Mouse (Mus musculus) forebrain, postnatal 0 days (tissue): ENCODE data around the gene Ankrd66. TPM values are rescaled to one million over a fixed set of nuclear protein-coding genes. Genes with fewer than 3 reads are reported as not detected.
A peak's percentile ranks its signal among the peaks of the same experiment; 100 is the strongest.

Experiments used
- ATAC-seq: fragments of 200-750 bp; cut with Nextera tagmentation; 2 replicates; pipeline ENCODE4 v1.8.0; 2017; ENCODE audit warnings: mild to moderate bottlenecking, moderate library complexity
- DNase-seq: peaks from one replicate; pipeline ENCODE4 v3.0.0-alpha.2; 2015
- H3K27ac ChIP-seq: fragments of 300-500 bp; sonication (generic); 2 replicates; pipeline ENCODE4 v1.5.1; 2014; ENCODE audit warnings: low read depth, mild to moderate bottlenecking, antibody characterized with exemption, low read length, moderate library complexity, mixed read lengths
- H3K27me3 ChIP-seq: fragments of 300-500 bp; sonication (generic); 2 replicates; pipeline ENCODE4 v1.6.1; 2014; ENCODE audit warnings: mild to moderate bottlenecking, low read length, mixed read lengths; ENCODE audit not compliant: insufficient read depth
- H3K36me3 ChIP-seq: fragments of 300-500 bp; sonication (generic); 2 replicates; pipeline ENCODE4 v1.6.1; 2014; ENCODE audit warnings: mild to moderate bottlenecking, moderate library complexity; ENCODE audit not compliant: insufficient read depth
- H3K4me1 ChIP-seq: fragments of 300-500 bp; sonication (generic); 2 replicates; pipeline ENCODE4 v1.6.1; 2014; ENCODE audit warnings: antibody characterized with exemption; ENCODE audit not compliant: insufficient read depth
- H3K4me2 ChIP-seq: fragments of 300-500 bp; sonication (generic); 2 replicates; pipeline ENCODE4 v1.6.1; 2014; ENCODE audit warnings: low read depth, mild to moderate bottlenecking, moderate library complexity
- H3K4me3 ChIP-seq: fragments of 300-500 bp; sonication (generic); 2 replicates; pipeline ENCODE4 v1.5.1; 2014; ENCODE audit warnings: low read depth, low read length, mixed read lengths
- H3K9ac ChIP-seq: fragments of 300-500 bp; sonication (generic); 2 replicates; pipeline ENCODE4 v1.6.1; 2014; ENCODE audit warnings: mild to moderate bottlenecking
- H3K9me3 ChIP-seq: fragments of 300-500 bp; sonication (generic); 2 replicates; pipeline ENCODE4 v1.6.1; 2016; ENCODE audit warnings: low read length
- CTCF ChIP-seq: sonication (generic); IDR thresholded peaks from 2 replicates; pipeline ENCODE4 v1.5.1; 2016; ENCODE audit warnings: antibody characterized with exemption, control low read depth, low read depth
- WGBS: fragments of 180-500 bp; shearing (Covaris S2); extraction: QIAGEN DNeasy Blood & Tissue Kit; methylation state at CpG from one replicate; pipeline ENCODE4 v1.1.7; 2014; 5-methylcytosine and 5-hydroxymethylcytosine counted together
- polyA plus RNA-seq: library from polyadenylated mRNA; unstranded; fragments of >200 nt; fragmentation: Nextera tagmentation; extraction: Ambion mirVana; gene quantifications from 2 replicates; pipeline ENCODE4 v1.2.1, GENCODE M21; 2015
- total RNA-seq: library from RNA; depleted of rRNA; stranded (reverse); fragments of >200 nt; gene quantifications from 2 replicates; pipeline ENCODE4 v1.2.3, GENCODE M21; 2014

The Ankrd66 gene
- total and polyA plus RNA-seq, 2 experiments from 2014 or later, result 1.2 TPM; not detected in 1

- Histone ChIP-seq H3K4me2 (peak overlapping the region; percentile 29), H3K36me3 (no peaks in the 10 kb centered on the region), H3K9ac (no peak overlapping the region), H3K4me3 (no peak overlapping the region), H3K4me1 (0 out of 2 replicates have a peak, but pooled peaks cover 2% of the 10 kb centered on the region), H3K9me3 (no peaks in the 10 kb centered on the region), H3K27ac (peak overlapping the region; percentile 35; the same call in 1 of the 2 replicates), H3K27me3 (no peaks in the 10 kb centered on the region)
- ATAC-seq, result peak; percentile 90
- peak; percentile 34; the same call in 1 of the 2 replicates for TF ChIP-seq CTCF
- WGBS, result 8% methylated on average over 23 of the region's 23 CpGs
- peak; percentile 66 for DNase-seq
Observed at GRCm38 (mm10) chr17:43534362-43535222, 8.8 kb downstream of the Ankrd66 start.

GRCm38 (mm10) chr17:43531192-43531591 lies 12.2 kb downstream of the Ankrd66 start:
- Histone ChIP-seq H3K36me3 (no peaks in the 10 kb centered on the region), H3K9ac (no peak overlapping the region), H3K9me3 (no peaks in the 10 kb centered on the region), H3K4me2 (no peak overlapping the region), H3K27me3 (no peaks in the 10 kb centered on the region), H3K4me3 (no peak overlapping the region), H3K27ac (no peak overlapping the region), H3K4me1 (0 out of 2 replicates have a peak, but pooled peaks cover 2% of the 10 kb centered on the region)
- 93% methylated on average over 4 of the region's 4 CpGs for WGBS
- DNase-seq, result no peak
- no peak for TF ChIP-seq CTCF
- no peak for ATAC-seq

- no peak for ATAC-seq
- DNase-seq, result peak; percentile 43
- Histone ChIP-seq H3K27me3 (no peaks in the 10 kb centered on the region), H3K9me3 (no peaks in the 10 kb centered on the region), H3K9ac (no peak overlapping the region), H3K4me1 (0 out of 2 replicates have a peak, but pooled peaks cover 2% of the 10 kb centered on the region), H3K36me3 (no peaks in the 10 kb centered on the region), H3K27ac (no peak overlapping the region), H3K4me3 (no peak overlapping the region), H3K4me2 (no peak overlapping the region)
- no peak for TF ChIP-seq CTCF
- 67% methylated on average over 2 of the region's 2 CpGs for WGBS
Observed at GRCm38 (mm10) chr17:43530507-43530906, 12.9 kb downstream of the Ankrd66 start.

- Histone ChIP-seq H3K4me2 (no peak overlapping the region), H3K9me3 (no peaks in the 10 kb centered on the region), H3K4me3 (no peak overlapping the region), H3K4me1 (no peaks in the 10 kb centered on the region), H3K27me3 (no peaks in the 10 kb centered on the region), H3K27ac (no peak overlapping the region), H3K36me3 (no peaks in the 10 kb centered on the region), H3K9ac (no peak overlapping the region)
- no peak for DNase-seq
- no peak for TF ChIP-seq CTCF
- no peak for ATAC-seq
- 89% methylated on average over 3 of the region's 3 CpGs for WGBS
Observed at GRCm38 (mm10) chr17:43520166-43520565, 23.3 kb downstream of the Ankrd66 start.

GRCm38 (mm10) chr17:43518644-43519409 lies 24.6 kb downstream of the Ankrd66 start:
- no peaks in the 10 kb centered on the region for H3K9me3 ChIP-seq
- no peak overlapping the region for H3K4me3 ChIP-seq
- H3K36me3 ChIP-seq, result no peaks in the 10 kb centered on the region
- H3K4me2 ChIP-seq, result no peak overlapping the region
- no peaks in the 10 kb centered on the region for H3K27me3 ChIP-seq
- 30% methylated on average over 18 of the region's 18 CpGs for WGBS
- H3K27ac ChIP-seq, result no peak overlapping the region
- DNase-seq, result peak; percentile 88
- peak; percentile 89 for TF ChIP-seq CTCF
- no peak overlapping the region for H3K9ac ChIP-seq
- peak; percentile 81 for ATAC-seq
- no peaks in the 10 kb centered on the region for H3K4me1 ChIP-seq

GRCm38 (mm10) chr17:43510782-43511181 lies 32.7 kb downstream of the Ankrd66 start:
- Histone ChIP-seq H3K9ac (no peak overlapping the region), H3K4me1 (no peaks in the 10 kb centered on the region), H3K4me2 (no peak overlapping the region), H3K27me3 (no peaks in the 10 kb centered on the region), H3K36me3 (no peaks in the 10 kb centered on the region), H3K4me3 (no peak overlapping the region), H3K9me3 (no peaks in the 10 kb centered on the region), H3K27ac (no peak overlapping the region)
- DNase-seq (no peak), ATAC-seq (no peak)
- TF ChIP-seq CTCF, result no peak
- WGBS, result 30% methylated on average over 4 of the region's 4 CpGs

GRCm38 (mm10) chr17:43504594-43504934 lies 38.9 kb downstream of the Ankrd66 start:
- Histone ChIP-seq H3K36me3 (no peaks in the 10 kb centered on the region), H3K4me3 (no peak overlapping the region), H3K27ac (no peak overlapping the region), H3K4me1 (no peaks in the 10 kb centered on the region), H3K9me3 (no peaks in the 10 kb centered on the region), H3K9ac (no peak overlapping the region), H3K27me3 (no peaks in the 10 kb centered on the region), H3K4me2 (no peak overlapping the region)
- WGBS, result 80% methylated on average over 6 of the region's 6 CpGs
- TF ChIP-seq CTCF, result no peak
- DNase-seq (no peak), ATAC-seq (no peak)
